ENCODE assay signal across 24 mouse cellular contexts in the genomic region with DNA sequence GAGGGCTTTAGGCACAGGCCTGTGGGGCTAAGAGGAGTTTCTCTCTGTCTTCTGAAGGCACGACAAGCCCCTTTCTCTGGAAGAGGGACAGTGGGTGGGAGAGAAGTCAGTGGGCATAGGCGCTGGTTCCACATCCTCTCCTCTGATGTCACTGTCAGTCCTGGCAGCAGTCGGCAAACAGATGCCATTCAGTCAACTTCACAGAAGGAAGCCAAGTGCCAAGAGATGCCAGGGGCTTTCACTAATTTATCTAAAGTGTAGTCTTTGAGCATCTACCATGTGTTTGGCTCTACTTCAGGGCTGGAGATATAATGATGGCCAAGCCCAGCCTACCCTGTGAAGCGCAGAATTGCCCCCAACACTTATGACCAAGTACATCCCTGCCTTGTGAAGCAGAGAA.
"Had no signal": no experiment of that assay in that cellular context is flagged by ENCODE, and none has a peak within 500 bp of the region (broad histone marks: within the 10 kb centered on the region; RNA-seq: fewer than 3 reads in every experiment).

No protein-coding gene starts in this region.

- H3K36me3 ChIP-seq: limb, embryonic 10.5 days; limb, embryonic 13.5 days; liver, embryonic 12.5 days; liver, embryonic 15.5 days; lung, embryonic 15.5 days; midbrain, embryonic 10.5 days; midbrain, embryonic 13.5 days; neural tube, embryonic 12.5 days; neural tube, embryonic 15.5 days had no signal

- H3K4me3 ChIP-seq: layer of hippocampus, adult 2 months; limb, embryonic 10.5 days; limb, embryonic 13.5 days; liver, embryonic 12.5 days; liver, embryonic 15.5 days; lung, embryonic 15.5 days; megakaryocyte, embryonic 14.5 days; midbrain, embryonic 10.5 days; midbrain, embryonic 13.5 days; neural tube, embryonic 12.5 days; neural tube, embryonic 15.5 days had no signal

- H3K27me3 ChIP-seq: liver, embryonic 12.5 days; liver, embryonic 15.5 days; lung, embryonic 15.5 days; midbrain, embryonic 13.5 days; neural tube, embryonic 12.5 days had no signal

- H3K27ac ChIP-seq: kidney, postnatal 0 days; limb, embryonic 10.5 days; limb, embryonic 13.5 days; liver, embryonic 12.5 days; liver, embryonic 15.5 days; lung, embryonic 15.5 days; midbrain, embryonic 10.5 days; midbrain, embryonic 13.5 days; neural tube, embryonic 12.5 days; neural tube, embryonic 15.5 days had no signal

- ATAC-seq: liver, embryonic 12.5 days; midbrain, embryonic 13.5 days had no signal

- H3K4me1 ChIP-seq: liver, embryonic 12.5 days; liver, embryonic 15.5 days; lung, embryonic 15.5 days; megakaryocyte, embryonic 14.5 days; neural tube, embryonic 12.5 days had no signal

- H3K4me2 ChIP-seq: limb, embryonic 13.5 days; liver, embryonic 12.5 days; liver, embryonic 15.5 days; lung, embryonic 15.5 days; midbrain, embryonic 13.5 days; neural tube, embryonic 12.5 days; neural tube, embryonic 15.5 days had no signal

- H3K9me3 ChIP-seq: limb, embryonic 10.5 days; limb, embryonic 13.5 days; liver, embryonic 12.5 days; liver, embryonic 15.5 days; lung, embryonic 15.5 days; megakaryocyte, embryonic 14.5 days; midbrain, embryonic 10.5 days; midbrain, embryonic 13.5 days; neural tube, embryonic 12.5 days; neural tube, embryonic 15.5 days had no signal

- DNase-seq: kidney, adult 2 months; kidney, postnatal 25 days; layer of hippocampus, adult 9-11 months; layer of hippocampus, postnatal 36 days; liver; lung, adult 18-20 months; lung, postnatal 10 days; lung, postnatal 36 days; right cerebral cortex, adult 18-20 months; right cerebral cortex, postnatal 14 days; right cerebral cortex, postnatal 4 days; thymus, postnatal 25 days had no signal

- H3K9ac ChIP-seq: limb, embryonic 13.5 days; liver, embryonic 12.5 days; liver, embryonic 15.5 days; lung, embryonic 15.5 days; midbrain, embryonic 13.5 days; neural tube, embryonic 12.5 days; neural tube, embryonic 15.5 days had no signal
